Mouse (Mus musculus): ENCODE results near the gene St7.

Gene St7

DNA sequence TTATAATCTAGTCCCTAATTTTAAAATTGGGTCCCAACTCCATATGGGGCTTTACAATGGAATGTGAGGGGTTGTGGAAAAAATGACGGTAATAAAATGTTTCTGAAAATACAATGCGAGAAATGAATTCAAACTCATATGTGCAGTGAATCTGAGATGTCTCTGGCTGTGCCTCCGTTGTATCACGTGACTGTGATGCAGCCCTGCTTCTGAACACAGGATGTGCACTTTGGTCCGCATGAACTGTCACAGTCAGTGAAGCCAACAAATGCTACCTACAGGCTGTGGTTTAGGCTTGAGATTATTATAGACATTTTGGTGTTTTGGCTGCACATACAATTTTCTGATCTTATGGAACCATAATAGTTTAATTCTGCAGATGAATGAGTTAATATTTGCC is 256.4 kb downstream of the St7 start:
- DNase-seq (ENCODE audit: low spot score), result no peak

GRCm38 (mm10) chr6:17951779-17952178 is 259.0 kb downstream of the St7 start:
- DNase-seq (ENCODE audit: low spot score), result no peak

- no peak for DNase-seq (ENCODE audit: low spot score)
Observed at GRCm38 (mm10) chr6:17963455-17963854, 270.7 kb downstream of the St7 start.

- DNase-seq (ENCODE audit: low spot score), result no peak
Observed at GRCm38 (mm10) chr6:17968467-17969144, 275.9 kb downstream of the St7 start.

DNA sequence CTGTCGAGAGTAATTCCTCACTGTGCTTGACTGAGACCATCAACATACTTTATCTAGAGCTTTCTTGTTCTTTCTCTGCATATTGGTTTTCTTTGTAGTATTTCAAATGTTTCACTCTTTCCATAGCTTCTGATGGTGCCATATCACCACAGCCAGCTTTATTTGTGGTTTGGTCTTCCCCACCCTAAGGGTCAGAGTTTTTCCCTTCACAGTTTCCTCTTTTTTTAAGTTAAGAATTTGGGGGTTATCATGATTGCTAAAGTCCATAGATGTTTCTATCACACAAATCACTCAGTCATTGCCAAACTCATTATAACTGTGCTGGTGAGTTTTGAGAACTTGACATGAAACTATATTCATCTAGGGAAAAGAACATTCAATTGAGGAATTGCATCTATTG is 277.1 kb downstream of the St7 start:
- no peak for DNase-seq (ENCODE audit: low spot score)

- DNase-seq (ENCODE audit: low spot score), result no peak
Observed at GRCm38 (mm10) chr6:17971393-17971792, 278.7 kb downstream of the St7 start.

- DNase-seq (ENCODE audit: low spot score), result no peak
Observed at GRCm38 (mm10) chr6:17974416-17974815, 281.7 kb downstream of the St7 start.

- DNase-seq (ENCODE audit: low spot score), result no peak
Observed at GRCm38 (mm10) chr6:17977165-17977564, 284.4 kb downstream of the St7 start.

DNA sequence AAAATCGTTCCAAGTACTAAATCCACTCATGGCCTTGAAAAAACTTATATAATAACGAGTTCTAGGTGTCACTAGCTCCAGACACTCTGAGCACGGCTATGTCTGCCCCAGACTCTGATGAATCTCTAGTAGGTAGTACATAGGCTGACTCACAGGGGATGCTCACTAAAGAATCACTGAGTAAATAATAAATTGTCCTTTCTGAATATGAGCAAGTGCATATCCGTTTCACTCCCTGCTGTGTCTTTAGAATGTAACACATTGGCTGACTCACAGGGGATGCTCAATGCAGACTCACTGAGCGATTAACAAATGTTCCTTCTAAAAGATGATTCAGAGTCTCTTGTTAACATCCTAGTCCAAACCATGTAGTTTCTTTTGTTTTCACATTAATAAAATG is 285.6 kb downstream of the St7 start:
- no peak for DNase-seq (ENCODE audit: low spot score)

GRCm38 (mm10) chr6:17978881-17979280 is 286.1 kb downstream of the St7 start:
- DNase-seq (ENCODE audit: low spot score), result no peak

- DNase-seq (ENCODE audit: low spot score), result no peak
Observed at GRCm38 (mm10) chr6:17979361-17979760, 286.6 kb downstream of the St7 start.

DNA sequence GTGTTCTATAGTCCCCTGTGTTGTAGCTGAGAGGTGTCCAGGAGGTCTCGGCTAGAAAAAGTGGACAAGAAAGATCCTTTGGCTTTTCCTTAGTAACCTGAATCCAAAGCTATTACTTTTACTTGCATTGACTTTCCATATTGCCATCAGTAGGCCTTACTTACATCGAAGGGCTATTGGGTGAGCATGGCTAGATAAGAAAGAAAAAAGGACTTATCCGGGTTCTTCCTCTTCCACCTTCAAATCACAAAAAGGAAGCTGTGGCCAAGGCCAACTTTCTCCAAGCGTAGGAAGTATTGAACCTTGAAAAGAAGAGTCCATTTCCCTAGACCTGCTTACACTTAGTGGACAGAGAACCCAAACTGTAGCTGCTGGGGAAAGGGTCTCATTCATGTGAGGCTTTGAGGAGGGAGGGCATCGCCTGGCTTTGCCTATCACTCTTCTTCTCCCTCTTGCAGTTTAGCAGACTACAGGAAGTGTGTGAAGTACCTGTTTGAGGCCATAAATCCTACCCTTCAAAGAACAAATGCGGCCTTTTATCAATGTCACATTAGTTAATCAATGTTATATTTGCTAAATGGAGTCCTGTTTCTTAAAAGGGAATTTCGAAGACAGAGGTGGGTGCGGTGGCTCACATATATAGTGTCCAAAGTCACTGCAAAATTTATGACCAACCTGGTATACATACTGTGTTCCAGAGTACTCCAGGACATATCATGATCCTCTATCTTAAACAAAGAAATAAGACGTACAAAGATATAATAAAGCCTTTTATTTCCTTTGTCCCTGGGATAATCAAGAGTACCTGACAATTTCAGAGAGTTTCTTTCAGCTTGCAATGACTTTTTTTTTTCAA is 297.7 kb downstream of the St7 start:
- no peak for DNase-seq (ENCODE audit: low spot score)

- no peak for DNase-seq (ENCODE audit: low spot score)
Observed at GRCm38 (mm10) chr6:17991625-17992024, 298.9 kb downstream of the St7 start.
